Mouse (Mus musculus): ENCODE data around the gene Trim7.
"Not testable (repeated sequence)": the region's sequence is repeated elsewhere in the genome, so short reads cannot be mapped to it uniquely, and the experiment has no call there.

Trim7 gene

GRCm38 (mm10) chr11:48850240-48850639 is 24.3 kb downstream of the Trim7 start:
- no peak for DNase-seq (ENCODE audit: low read depth, low spot score)

DNA sequence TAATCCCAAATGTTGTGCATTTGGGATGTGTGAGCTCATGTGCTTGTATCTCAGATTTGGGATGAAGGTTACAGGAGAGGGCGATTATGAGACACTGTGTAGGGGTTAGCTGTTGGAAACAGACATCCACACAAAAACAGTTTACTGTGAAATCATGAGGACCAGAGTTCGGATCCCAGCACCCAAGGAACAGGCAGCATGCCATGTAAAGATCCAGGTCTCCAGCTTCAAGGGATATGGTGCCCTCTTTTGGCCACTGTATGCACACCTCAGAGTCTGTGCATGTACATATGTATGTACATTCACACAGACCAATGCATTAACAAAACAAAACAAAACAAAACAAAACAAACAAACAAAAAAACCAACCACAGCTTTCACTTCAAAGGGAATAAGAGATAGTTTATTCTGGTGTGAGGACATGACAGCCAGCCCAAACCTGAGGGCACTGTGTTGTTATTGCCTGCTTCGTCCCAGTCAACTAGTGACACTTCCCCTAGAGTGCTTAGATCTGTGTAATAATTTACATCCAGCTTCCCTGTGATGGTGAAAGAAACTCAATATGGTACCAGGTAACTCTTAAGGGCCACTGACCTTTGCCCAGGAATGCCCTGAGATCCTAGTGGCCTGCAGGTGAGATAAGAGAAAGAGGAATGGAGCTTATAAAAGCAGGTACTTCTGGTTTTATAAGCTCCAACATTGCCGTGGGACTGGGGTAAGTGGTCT is 25.5 kb downstream of the Trim7 start:
- DNase-seq (ENCODE audit: low read depth, low spot score) = no peak

- no peak for DNase-seq (ENCODE audit: low read depth, low spot score)
These were observed 26.2 kb downstream of the Trim7 start for GRCm38 (mm10) chr11:48852190-48852589.

DNA sequence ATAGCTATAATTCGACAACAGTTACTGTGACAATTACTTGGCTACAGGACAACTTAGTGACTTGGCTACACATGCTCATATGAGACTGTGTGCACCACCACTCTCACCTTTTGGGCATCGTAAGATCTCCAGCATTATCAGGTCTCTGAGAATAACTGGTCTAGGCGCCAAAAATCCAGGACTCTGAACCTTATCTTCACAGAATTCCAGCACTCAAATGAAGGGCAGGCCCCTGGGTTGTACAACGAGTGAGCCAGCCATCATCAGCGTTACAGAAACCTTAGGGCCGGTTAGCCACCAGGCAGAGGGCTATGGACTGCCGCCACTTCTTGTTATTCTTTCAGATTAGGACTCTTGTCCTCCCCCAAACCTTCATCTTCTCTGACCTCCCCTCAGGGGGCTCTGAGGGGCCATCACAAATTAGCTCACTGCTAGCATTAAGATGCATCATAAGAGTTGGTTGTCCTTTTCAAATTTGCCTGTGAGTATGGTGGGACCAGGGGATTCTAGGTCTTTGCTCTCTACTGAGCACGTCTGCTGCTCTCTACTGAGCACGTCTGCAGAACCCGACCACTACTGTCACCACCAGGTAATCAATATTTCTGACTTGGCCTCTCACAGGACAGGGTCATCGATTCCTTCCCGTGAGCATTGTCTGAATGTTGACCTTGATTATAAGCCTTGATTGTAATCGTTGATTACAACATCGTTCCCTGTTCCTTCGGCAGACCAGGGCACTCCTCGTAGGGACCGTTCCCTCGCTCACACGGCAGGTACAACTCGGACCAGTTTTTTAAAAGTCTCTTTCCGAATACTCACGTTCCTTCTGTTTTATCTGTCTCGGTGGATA is 26.9 kb downstream of the Trim7 start:
- DNase-seq (ENCODE audit: low read depth, low spot score) = no peak

DNA sequence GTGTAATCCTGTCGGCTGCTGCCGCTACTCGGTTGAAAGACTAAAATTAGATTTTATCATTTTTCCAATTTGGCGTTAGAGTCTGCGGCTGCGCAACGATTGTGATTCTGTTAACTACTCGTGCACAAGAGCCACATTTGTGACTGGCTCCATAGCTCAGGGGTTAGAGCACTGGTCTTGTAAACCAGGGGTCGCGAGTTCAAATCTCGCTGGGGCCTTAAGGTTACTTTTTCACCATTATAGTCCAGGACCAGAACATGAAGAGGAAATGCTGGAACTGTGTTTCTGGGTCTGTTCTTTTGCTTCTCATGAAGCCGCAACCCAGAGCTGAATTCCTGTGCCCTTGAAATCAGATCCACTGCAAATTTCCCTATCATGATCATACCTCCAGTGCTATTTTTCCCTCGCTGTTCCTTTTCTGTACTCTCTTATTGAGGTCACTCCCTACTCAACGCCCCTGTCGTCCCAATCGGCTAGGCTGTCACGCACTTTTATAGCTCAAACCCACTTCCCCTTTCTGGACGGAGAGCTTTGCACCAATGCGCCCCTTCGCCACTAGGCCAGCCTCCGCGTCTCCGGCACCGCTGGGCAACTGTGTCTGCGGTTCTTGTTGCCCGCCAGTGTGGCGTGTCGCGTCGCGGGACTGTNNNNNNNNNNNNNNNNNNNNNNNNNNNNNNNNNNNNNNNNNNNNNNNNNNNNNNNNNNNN is 27.7 kb downstream of the Trim7 start:
- no peak for DNase-seq (ENCODE audit: low read depth, low spot score)

DNA sequence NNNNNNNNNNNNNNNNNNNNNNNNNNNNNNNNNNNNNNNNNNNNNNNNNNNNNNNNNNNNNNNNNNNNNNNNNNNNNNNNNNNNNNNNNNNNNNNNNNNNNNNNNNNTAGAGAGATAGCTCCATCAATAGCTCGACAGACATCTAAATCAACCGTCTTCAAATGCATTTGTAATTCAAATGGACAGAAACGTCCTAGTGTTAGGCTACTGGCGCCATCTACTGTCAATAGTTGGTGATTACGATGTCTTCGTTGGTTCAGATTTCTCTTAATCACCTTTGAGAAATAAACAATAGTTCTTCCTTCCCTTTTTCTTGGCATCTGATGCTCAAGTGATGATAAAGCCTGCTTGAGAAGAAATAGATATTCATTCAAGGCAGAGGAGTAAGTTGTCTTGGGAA is 33.1 kb downstream of the Trim7 start:
- no peak for DNase-seq (ENCODE audit: low read depth, low spot score)

DNA sequence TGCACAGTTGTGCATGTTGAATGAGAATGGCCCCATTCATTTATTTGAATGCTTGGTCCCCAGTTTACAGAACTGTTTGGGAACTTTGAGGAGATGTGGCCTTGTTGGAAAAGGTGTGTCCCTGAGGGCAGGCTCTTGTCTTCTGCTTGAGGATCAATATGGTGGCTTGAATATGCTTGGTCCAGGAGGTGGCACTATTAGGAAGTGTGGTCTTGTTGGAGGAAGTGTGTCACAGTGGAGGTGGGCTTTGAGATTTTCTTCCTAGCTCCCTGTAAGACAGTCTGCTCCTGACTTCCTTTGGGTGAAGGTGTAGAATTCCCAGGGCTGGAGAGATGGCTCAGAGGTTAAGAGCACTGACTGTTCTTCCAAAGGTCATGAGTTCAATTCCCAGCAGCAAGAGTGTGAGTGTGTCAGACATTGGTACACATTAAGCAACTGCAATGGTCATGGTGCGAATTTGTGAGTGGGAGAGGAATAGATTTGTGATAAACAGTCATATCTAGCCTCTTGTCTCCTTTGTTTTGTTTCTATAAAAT is 36.9 kb downstream of the Trim7 start:
- no peak for DNase-seq (ENCODE audit: low read depth, low spot score)

- no peak for DNase-seq (ENCODE audit: low read depth, low spot score)
These were observed 37.9 kb downstream of the Trim7 start for GRCm38 (mm10) chr11:48863808-48864207.

DNA sequence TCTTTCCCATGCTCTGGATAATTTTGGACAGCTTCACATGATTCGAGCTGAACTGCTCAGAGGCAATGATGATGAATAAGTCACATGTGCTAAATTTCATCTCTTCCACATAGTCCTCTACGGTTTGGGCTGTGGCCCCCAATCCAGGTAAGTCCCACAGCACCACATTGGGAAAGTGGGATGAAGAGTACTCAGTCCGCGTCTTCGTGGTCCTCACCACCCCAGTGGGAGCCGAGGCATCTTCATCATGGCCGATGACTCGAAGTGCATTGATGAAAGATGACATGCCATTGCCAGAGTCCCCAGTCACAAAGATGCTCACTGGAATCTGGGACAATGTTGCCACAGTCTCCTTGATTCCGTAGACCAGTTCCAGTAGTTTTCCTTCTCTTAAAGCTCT is 40.5 kb downstream of the Trim7 start:
- no peak for DNase-seq (ENCODE audit: low read depth, low spot score)

DNA sequence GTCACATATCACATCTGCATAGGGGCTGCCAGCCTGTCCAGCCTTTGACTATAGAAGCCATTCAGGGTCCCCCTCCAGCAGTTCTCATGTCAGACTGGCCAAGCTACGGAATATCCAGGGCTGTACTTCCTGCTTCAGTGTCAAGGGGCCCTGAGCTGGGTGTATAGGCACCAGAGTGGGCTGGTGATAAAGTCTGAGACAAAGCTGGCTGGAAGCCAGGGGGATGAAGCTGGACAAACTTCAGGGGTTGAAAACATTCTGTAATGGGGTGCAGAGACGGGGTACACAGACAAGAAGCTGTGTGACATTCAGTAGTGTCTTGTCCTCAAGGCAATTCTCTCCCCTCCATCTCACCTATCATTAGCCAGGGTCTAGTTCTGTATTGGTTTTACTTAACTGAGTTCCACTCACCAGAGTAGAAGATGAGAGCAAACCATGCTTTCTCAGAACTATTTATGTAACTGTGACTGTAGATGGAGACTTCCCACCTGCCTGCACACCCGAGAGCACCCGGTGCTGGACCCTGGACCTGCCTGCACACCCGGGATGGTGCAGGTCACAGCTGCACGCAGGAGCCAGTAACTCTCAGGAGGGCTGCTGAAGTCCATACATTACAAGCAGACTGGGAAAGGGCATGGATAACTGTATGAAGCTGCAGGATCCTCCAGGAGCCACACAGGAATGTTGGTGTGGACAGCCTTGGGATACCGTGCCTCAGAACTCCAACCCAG is 43.6 kb downstream of the Trim7 start:
- no peak for DNase-seq (ENCODE audit: low read depth, low spot score)

DNA sequence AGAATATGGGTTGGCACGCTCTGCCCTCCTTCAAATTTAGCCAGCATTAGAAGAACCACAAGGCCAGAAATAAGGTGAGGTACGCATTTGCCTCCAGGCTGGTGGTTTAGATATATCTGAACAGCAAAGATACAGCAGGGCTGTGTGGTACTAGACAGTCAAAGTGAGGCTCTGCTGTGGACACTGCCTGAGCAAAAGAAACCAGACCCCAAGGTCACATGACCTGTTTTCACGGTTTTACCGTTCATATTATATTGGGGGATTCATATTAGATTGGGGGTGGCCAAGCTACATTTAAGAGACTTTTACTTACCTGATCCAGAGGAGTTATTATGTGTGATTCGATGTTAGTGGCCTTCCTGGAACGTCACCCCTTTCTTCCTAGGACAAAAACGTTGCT is 44.8 kb downstream of the Trim7 start:
- DNase-seq (ENCODE audit: low read depth, low spot score) = no peak

DNA sequence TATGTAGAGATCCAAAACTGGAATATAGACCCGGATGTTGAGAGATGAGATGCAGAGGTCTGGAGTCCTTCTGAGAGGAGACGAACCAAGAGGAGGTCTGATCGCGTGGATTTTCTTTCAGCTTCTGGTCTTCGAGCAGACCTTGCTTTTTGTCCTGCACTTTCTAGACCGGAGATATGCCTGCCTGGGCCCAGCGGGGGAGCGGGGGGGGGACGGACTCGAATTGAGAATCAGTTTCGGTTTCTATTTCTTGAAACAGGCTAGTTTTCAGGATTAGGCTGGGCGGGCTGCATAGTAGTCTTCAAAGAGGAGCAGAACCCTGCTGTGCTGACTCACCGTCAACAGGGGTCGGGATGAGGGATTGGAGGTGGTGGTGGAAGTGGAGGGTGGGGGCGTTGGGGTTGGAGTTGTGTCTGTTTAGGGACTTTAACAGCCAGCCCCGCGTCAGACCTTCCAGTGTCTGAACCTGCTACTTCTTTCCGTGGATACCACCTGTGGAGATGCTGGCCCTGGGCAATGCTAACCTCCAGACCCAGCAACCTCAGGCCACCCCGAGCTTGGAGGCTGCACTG is 45.3 kb downstream of the Trim7 start, which contains the start of gene Irgm1:
TSS of gene Irgm1 (minus strand) at position 483 of the 572 bp plus-strand sequence.
- no peak for DNase-seq (ENCODE audit: low read depth, low spot score)

DNA sequence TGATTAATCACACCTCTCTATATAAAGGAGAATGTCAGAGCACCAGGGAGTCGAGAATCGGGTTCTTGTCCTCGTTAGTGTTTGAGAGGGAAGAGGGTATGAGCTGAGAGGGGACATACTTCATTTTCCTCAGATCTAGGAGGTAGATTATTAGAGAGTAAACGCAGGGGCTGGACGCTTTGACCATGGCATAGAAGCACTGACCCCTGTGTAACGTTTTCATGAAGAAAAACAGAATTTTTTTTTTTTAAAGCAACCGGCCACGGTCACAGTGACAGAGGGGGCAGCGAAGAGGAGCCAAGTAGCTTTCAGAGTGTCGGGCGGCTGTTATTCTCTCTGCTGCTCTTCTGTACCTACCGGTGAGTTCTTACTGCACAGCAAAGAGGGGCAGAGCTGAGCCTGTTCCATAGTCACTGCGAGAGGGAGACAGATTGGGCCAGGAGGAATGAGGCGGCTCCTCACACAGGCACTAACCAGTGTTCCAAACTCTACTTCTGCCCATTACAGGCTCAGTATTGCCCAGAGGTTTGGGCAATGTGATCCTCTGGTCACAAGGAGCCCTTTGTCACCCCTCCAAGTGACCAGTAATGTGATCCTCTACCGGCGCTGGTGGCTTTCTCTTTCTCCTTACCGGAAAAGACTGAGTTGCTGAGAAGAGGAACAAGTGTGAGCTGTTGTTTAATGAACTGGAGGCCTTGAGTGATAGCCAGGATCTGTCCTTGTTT is 46.0 kb downstream of the Trim7 start:
- DNase-seq (ENCODE audit: low read depth, low spot score) = no peak

- DNase-seq (ENCODE audit: low read depth, low spot score) = no peak
These were observed 46.9 kb downstream of the Trim7 start for GRCm38 (mm10) chr11:48872695-48873300.

- DNase-seq (ENCODE audit: low read depth, low spot score) = no peak
These were observed 47.8 kb downstream of the Trim7 start for GRCm38 (mm10) chr11:48873591-48874290.

DNA sequence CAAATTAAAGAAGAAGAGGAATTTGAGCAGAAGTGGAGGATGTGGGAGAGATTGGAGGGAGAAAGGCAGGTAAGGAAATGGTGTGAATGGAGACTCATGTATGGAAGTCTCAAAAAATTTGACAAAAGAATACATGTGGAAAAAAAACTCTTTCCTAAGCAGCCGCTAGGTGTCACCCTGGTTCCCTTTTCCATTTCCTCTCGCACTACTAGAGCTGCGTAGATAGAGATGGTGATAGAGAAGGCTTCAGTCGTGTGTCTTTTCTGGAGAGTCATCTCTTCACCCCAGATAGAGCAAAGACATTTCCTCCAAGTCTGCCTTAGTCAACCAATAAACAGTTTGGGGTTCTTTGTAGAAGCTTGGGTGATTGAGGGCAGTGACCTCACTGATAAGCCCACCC is 48.5 kb downstream of the Trim7 start:
- no peak for DNase-seq (ENCODE audit: low read depth, low spot score)

DNA sequence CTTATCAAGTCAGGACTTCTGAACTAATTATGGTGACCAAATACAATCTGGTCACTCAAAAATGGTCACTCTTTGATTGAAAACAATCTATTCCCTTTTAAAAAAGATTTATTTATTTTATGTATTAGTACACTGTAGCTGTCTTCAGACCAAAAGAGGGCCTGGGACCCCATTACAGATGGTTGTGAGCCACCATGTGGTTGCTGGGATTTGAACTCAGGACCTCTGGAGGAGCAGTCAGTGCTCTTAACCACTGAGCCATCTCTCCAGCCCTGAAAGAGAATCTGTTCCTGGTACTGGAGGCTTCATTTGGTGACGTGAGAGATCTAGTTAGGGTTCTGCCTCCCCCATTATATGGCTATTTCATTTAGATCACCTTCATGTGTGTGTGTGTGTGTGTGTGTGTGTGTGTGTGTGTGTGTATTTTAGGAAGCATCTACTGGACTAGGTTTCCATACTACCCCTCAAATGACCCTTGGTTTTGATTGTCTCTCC is 49.5 kb downstream of the Trim7 start:
- not testable (repeated sequence) for DNase-seq (ENCODE audit: low read depth, low spot score)

DNA sequence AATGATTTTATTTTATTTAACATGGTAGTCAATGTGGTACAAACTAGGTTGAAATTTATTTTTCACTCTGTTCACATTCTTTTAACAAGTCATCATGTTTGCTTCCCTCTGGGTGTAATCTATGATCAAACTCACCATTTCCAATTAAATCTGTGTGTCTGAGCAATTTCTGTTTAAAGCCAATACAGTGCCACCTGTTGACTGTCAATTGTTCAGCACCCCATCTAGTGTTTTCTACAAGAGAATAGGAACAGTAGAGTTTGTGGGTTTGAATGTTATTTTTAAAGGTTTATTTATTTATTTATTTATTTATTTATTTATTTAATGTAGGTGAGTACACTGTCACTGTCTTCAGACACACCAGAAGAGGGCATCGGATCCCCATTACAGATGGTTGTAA is 50.7 kb downstream of the Trim7 start:
- no peak for DNase-seq (ENCODE audit: low read depth, low spot score)

DNA sequence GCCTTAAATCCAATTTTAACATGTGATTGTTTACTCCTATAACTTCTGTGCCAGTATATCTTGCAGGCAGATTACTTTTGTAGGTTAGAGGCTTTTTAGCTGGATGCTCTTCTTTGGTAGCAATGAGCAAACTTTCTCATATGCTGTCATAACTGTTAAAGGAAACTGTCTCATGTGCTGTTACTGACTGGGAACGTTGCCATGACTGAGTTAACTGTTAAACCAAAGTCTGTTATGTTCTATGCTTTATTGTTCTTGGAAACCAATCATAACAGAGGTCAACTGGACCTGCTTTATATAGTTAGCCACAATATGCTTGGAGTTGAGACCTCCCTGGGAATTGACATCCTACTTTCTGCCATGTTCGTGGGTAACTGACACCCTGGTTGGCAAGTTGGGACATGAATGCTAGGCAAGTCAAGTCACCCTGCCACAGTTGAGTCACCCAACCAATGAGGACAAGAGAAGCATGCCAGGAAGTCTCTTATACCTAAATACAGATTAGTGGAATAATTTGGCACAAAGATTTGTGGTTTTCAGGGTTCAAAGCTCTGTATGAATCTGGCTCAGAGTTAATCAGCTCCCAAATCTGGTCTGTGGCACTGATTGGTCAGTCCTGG is 73.0 kb downstream of the Trim7 start:
- no peak for DNase-seq (ENCODE audit: low read depth, low spot score)

Measured in retina, adult 2 months (tissue).